Mouse (Mus musculus) bone marrow, adult 2 months (tissue): Measurements from ENCODE around the gene Sh3bgrl3.
"Not testable (repeated sequence)": the region's sequence is repeated elsewhere in the genome, so short reads cannot be mapped to it uniquely, and the experiment has no call there.

Source experiments
- CTCF ChIP-seq: fragments of 200-500 bp; IDR thresholded peaks from 2 replicates; pipeline ENCODE4 v1.5.1; 2011; ENCODE audit warnings: low read length, control low read depth; ENCODE audit not compliant: control insufficient read depth, insufficient read depth
- POLR2A ChIP-seq: fragments of 200-500 bp; IDR thresholded peaks from 2 replicates; pipeline ENCODE4 v1.6.1; 2011; ENCODE audit warnings: low read depth, mild to moderate bottlenecking, control low read depth, low read length, borderline replicate concordance; ENCODE audit not compliant: control insufficient read depth

- TF ChIP-seq CTCF, POLR2A: not testable (repeated sequence)
Measured at GRCm38 (mm10) chr4:134160071-134160470, 31.5 kb upstream of the Sh3bgrl3 start.
